Mouse (Mus musculus): Measurements from ENCODE around the gene Sec11a.

DNA sequence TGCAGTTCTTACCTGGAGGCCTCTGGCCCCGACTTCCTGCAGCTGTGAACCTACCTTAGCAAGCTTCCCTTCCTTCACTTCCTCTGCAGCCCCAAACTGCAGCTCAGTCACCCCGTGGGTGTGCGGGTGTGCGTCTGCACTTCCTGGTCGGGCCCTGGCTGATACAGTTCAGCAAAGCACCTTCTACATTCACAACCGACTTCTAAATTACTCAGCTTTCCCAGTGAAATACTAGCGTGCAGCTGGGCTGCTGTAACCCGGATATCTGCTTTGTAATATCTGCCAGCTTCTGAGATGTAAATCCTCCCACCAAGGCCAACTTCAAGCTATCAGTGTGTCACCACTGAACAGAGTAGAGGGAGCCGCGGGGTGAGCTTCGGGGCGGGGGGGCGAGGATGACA, 57.7 kb downstream of the Sec11a start:
- TF ChIP-seq MAX (IDR thresholded peaks at IDR 0.05): no peak
- TF ChIP-seq USF1 (IDR thresholded peaks at IDR 0.05; ENCODE audit: low read depth): no peak
- TF ChIP-seq CTCF (IDR thresholded peaks at IDR 0.05; ENCODE audit: control insufficient read depth, insufficient read depth, insufficient read length): no peak

Measured in C2C12 (cell line).